Mouse (Mus musculus): ENCODE results near the gene Ovch2. TPM values are rescaled to one million over a fixed set of nuclear protein-coding genes. Genes with fewer than 3 reads are reported as not detected.
"Not testable (repeated sequence)": the region's sequence is repeated elsewhere in the genome, so short reads cannot be mapped to it uniquely, and the experiment has no call there.

Gene Ovch2
- not detected in 2 replicates for total RNA-seq (2014; rRNA removed)
- not detected in 2 replicates for polyA plus RNA-seq (2012; rRNA removed)

DNA sequence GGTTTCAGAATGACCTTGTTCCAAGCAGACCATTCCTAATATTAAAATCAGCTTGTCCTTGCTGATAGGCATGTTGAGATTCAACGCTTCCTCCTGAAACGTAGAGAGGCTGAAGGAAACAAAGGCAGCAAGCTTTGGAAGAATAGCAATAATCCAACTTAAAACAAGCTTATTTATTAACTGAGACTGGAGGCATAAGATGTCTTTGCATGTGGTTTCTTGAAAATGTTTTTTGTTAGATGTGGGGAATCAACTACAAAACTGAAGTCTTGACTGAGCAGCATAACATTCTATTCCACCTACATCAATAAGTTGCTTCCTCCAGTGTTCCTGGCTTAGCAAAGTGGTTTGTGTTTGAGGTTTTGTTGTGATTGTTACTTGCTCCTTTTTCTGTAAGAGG lies at the start of gene Ovch2:
Gene Ovch2 (minus strand): TSS at position 101 of the 400 bp plus-strand sequence.
- Histone ChIP-seq H3K4me3 (ENCODE audit: insufficient read depth, low read depth, low read length) (no peak within 1 kb of the TSS), H3K27ac (replicated peaks; ENCODE audit: insufficient read depth, low read depth, low read length) (no peak within 1 kb of the TSS), H3K79me2 (ENCODE audit: control insufficient read depth, insufficient read depth, low read length) (no peaks in the 10 kb centered on the region), H3K9ac (ENCODE audit: low read depth, low read length) (no peak within 1 kb of the TSS), H3K27me3 (ENCODE audit: control insufficient read depth, insufficient read depth, low read length) (peaks cover 3% of the 10 kb centered on the region; the same call in 1 of the 2 replicates), H3K4me1 (ENCODE audit: control insufficient read depth, insufficient read depth, low read length) (no peaks in the 10 kb centered on the region), H3K36me3 (ENCODE audit: control insufficient read depth, insufficient read depth, low read length) (no peaks in the 10 kb centered on the region)
- TF ChIP-seq CTCF (IDR thresholded peaks at IDR 0.05; ENCODE audit: low read depth, low read length) = no peak
- TF ChIP-seq POLR2A (IDR thresholded peaks at IDR 0.05; ENCODE audit: extremely low read depth, insufficient read depth, low read length) = no peak
- no peak for DNase-seq (ENCODE audit: extremely low read depth, low read depth, low spot score)
- WGBS = 81% methylated on average over 2 of the region's 2 CpGs

DNA sequence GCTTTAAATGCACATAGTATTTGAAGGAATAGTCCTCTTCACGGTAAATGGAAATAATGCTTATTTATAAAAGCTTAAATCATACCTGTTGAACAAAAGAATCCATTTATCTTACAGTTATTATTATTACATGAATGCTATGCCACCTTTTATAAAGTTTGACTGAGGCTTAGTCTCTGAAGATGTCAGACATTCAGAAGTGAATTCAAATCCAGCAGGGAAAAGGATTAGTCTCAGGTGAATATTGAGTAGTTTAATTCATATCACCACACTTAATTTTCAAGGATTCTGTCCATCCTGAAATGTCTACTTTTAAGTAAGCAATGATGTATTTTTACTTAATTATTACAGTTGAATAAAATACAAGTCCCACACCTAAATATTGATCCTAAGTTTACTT lies 46.4 kb upstream of the Ovch2 start, which contains the start of gene Olfr470:
Gene Olfr470 (minus strand): TSS at position 101 of the 400 bp plus-strand sequence.
- H3K4me1 ChIP-seq (ENCODE audit: control insufficient read depth, insufficient read depth, low read length); H3K9ac ChIP-seq (ENCODE audit: low read depth, low read length); H3K27ac ChIP-seq (replicated peaks; ENCODE audit: insufficient read depth, low read depth, low read length); H3K27me3 ChIP-seq (ENCODE audit: control insufficient read depth, insufficient read depth, low read length); H3K36me3 ChIP-seq (ENCODE audit: control insufficient read depth, insufficient read depth, low read length); DNase-seq (ENCODE audit: extremely low read depth, low read depth, low spot score); H3K79me2 ChIP-seq (ENCODE audit: control insufficient read depth, insufficient read depth, low read length); H3K4me3 ChIP-seq (ENCODE audit: insufficient read depth, low read depth, low read length): not testable (repeated sequence)
- 79% methylated on average over 1 of the region's 1 CpGs for WGBS

DNA sequence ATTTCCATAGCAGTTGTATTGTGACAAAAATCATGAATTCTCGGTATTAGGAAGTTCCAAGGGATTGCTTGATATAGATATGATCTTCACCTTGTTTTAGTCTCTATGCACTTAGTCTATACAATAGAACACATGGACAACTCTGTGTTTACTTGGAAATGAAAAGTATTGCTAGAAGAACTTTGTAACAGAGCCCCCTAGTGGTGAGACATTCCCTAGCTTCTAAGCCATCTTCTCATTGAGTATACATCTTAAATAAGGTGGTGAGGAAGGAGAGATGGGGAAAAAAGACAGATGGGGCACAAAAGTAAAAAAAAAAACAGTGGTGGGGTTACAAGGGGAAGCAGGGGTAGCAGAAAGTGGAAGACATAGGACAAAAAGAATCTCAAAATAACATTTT lies 40.7 kb upstream of the Ovch2 start:
- peak; percentile 11 for DNase-seq (ENCODE audit: extremely low read depth, low read depth, low spot score)
- Histone ChIP-seq H3K4me1 (ENCODE audit: control insufficient read depth, insufficient read depth, low read length) (no peaks in the 10 kb centered on the region), H3K79me2 (ENCODE audit: control insufficient read depth, insufficient read depth, low read length) (no peaks in the 10 kb centered on the region), H3K36me3 (ENCODE audit: control insufficient read depth, insufficient read depth, low read length) (no peaks in the 10 kb centered on the region), H3K27ac (replicated peaks; ENCODE audit: insufficient read depth, low read depth, low read length) (no peak overlapping the region), H3K9ac (ENCODE audit: low read depth, low read length) (no peak overlapping the region), H3K4me3 (ENCODE audit: insufficient read depth, low read depth, low read length) (no peak overlapping the region), H3K27me3 (ENCODE audit: control insufficient read depth, insufficient read depth, low read length) (no peaks in the 10 kb centered on the region)
- 80% methylated on average over 1 of the region's 1 CpGs for WGBS
- no peak for TF ChIP-seq POLR2A (IDR thresholded peaks at IDR 0.05; ENCODE audit: extremely low read depth, insufficient read depth, low read length)
- TF ChIP-seq CTCF (IDR thresholded peaks at IDR 0.05; ENCODE audit: low read depth, low read length) = peak; percentile 26; the same call in 1 of the 2 replicates

DNA sequence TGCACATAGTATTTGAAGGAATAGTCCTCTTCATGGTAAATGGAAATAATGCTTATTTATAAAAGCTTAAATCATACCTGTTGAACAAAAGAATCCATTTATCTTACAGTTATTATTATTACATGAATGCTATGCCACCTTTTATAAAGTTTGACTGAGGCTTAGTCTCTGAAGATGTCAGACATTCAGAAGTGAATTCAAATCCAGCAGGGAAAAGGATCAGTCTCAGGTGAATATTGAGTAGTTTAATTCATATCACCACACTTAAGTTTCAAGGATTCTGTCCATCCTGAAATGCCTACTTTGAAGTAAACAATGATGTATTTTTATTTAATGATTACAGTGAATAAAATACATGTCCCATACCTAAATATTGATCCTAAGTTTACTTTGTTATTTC lies 24.4 kb upstream of the Ovch2 start, which contains the start of gene Olfr469:
Gene Olfr469 (minus strand): TSS at position 101 of the 400 bp plus-strand sequence.
- not testable (repeated sequence) for H3K4me1 ChIP-seq (ENCODE audit: control insufficient read depth, insufficient read depth, low read length); H3K79me2 ChIP-seq (ENCODE audit: control insufficient read depth, insufficient read depth, low read length); H3K4me3 ChIP-seq (ENCODE audit: insufficient read depth, low read depth, low read length); H3K27ac ChIP-seq (replicated peaks; ENCODE audit: insufficient read depth, low read depth, low read length); H3K27me3 ChIP-seq (ENCODE audit: control insufficient read depth, insufficient read depth, low read length); DNase-seq (ENCODE audit: extremely low read depth, low read depth, low spot score); H3K9ac ChIP-seq (ENCODE audit: low read depth, low read length); H3K36me3 ChIP-seq (ENCODE audit: control insufficient read depth, insufficient read depth, low read length)

DNA sequence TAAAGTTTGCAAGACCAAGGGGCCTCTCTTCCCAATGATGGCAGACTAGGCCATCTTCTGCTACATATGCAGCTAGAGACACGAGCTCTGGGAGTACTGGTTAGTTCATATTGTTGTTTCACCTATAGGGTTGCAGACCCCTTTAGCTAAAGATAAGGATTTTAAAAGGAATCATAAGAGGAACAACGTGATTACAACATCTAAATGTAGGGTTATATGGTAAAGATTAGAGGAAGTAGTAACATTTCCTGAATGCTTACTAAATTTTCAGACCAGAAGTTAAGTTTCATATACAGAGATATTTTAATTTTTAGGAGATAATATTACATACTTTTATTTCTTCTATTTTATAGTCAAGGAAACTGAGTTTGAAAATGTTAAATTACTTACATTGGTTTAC lies 22.9 kb upstream of the Ovch2 start:
- H3K36me3 ChIP-seq (ENCODE audit: control insufficient read depth, insufficient read depth, low read length); H3K9ac ChIP-seq (ENCODE audit: low read depth, low read length); H3K79me2 ChIP-seq (ENCODE audit: control insufficient read depth, insufficient read depth, low read length); H3K27ac ChIP-seq (replicated peaks; ENCODE audit: insufficient read depth, low read depth, low read length); H3K4me1 ChIP-seq (ENCODE audit: control insufficient read depth, insufficient read depth, low read length); H3K4me3 ChIP-seq (ENCODE audit: insufficient read depth, low read depth, low read length); DNase-seq (ENCODE audit: extremely low read depth, low read depth, low spot score); H3K27me3 ChIP-seq (ENCODE audit: control insufficient read depth, insufficient read depth, low read length): not testable (repeated sequence)
- WGBS = 51% methylated on average over 2 of the region's 2 CpGs

DNA sequence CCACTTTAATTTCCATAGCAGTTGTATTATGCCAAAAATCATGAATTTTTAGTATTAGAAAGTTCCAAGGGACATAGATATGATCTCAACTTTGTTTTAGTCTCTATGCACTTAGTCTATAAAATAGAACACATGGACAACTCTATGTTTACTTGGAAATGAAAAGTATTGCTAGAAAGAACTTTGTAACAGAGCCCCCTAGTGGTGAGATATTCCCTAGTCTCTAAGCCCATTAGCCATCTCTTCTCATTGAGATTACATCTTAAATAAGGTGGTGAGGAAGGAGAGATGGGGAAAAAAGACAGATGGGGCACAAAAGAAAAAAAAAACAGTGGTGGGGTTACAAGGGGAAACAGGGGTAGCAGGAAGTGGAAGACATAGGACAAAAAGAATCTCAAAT lies 18.4 kb upstream of the Ovch2 start:
- DNase-seq (ENCODE audit: extremely low read depth, low read depth, low spot score) = peak; percentile 14
- H3K36me3 ChIP-seq (ENCODE audit: control insufficient read depth, insufficient read depth, low read length) = no peaks in the 10 kb centered on the region
- H3K27me3 ChIP-seq (ENCODE audit: control insufficient read depth, insufficient read depth, low read length) = no peaks in the 10 kb centered on the region
- no peak overlapping the region for H3K4me3 ChIP-seq (ENCODE audit: insufficient read depth, low read depth, low read length)
- H3K9ac ChIP-seq (ENCODE audit: low read depth, low read length) = no peak overlapping the region
- no peaks in the 10 kb centered on the region for H3K79me2 ChIP-seq (ENCODE audit: control insufficient read depth, insufficient read depth, low read length)
- H3K27ac ChIP-seq (replicated peaks; ENCODE audit: insufficient read depth, low read depth, low read length) = no peak overlapping the region
- no peak for TF ChIP-seq POLR2A (IDR thresholded peaks at IDR 0.05; ENCODE audit: extremely low read depth, insufficient read depth, low read length)
- peak; percentile 31; the same call in 1 of the 2 replicates for TF ChIP-seq CTCF (IDR thresholded peaks at IDR 0.05; ENCODE audit: low read depth, low read length)
- H3K4me1 ChIP-seq (ENCODE audit: control insufficient read depth, insufficient read depth, low read length) = no peaks in the 10 kb centered on the region
